Mouse (Mus musculus) liver, embryonic 13.5 days (tissue): ENCODE data around the gene Anks1. TPM values are rescaled to one million over a fixed set of nuclear protein-coding genes. Genes with fewer than 3 reads are reported as not detected.

Experiments used
- ATAC-seq: fragments of 200-750 bp; cut with Nextera tagmentation; 2 replicates; pipeline ENCODE4 v1.8.0; 2017; ENCODE audit warnings: low read depth, mild to moderate bottlenecking, moderate number of reproducible peaks, moderate library complexity
- DNase-seq: peaks from one replicate; pipeline ENCODE4 v3.0.0; 2022
- H3K27ac ChIP-seq: fragments of 300-500 bp; sonication (generic); 2 replicates; pipeline ENCODE4 v1.5.1; 2015; ENCODE audit warnings: moderate library complexity, mild to moderate bottlenecking, inconsistent platforms
- H3K27me3 ChIP-seq: fragments of 300-500 bp; sonication (generic); 2 replicates; pipeline ENCODE4 v1.6.1; 2015; ENCODE audit warnings: mild to moderate bottlenecking, inconsistent platforms
- H3K36me3 ChIP-seq: fragments of 300-500 bp; sonication (generic); 2 replicates; pipeline ENCODE4 v1.6.1; 2015; ENCODE audit warnings: mild to moderate bottlenecking, inconsistent platforms
- H3K4me1 ChIP-seq: fragments of 300-500 bp; sonication (generic); replicated peaks from 2 replicates; pipeline ENCODE4 v1.6.1; 2015; ENCODE audit warnings: inconsistent platforms
- H3K4me2 ChIP-seq: fragments of 300-500 bp; sonication (generic); 2 replicates; pipeline ENCODE4 v1.6.1; 2015; ENCODE audit warnings: inconsistent platforms, mild to moderate bottlenecking, moderate library complexity
- H3K4me3 ChIP-seq: fragments of 300-500 bp; sonication (generic); replicated peaks from 2 replicates; pipeline ENCODE4 v1.5.1; 2015; ENCODE audit warnings: mild to moderate bottlenecking, inconsistent platforms
- H3K9ac ChIP-seq: fragments of 300-500 bp; sonication (generic); 2 replicates; pipeline ENCODE4 v1.6.1; 2015; ENCODE audit warnings: mild to moderate bottlenecking, inconsistent platforms
- H3K9me3 ChIP-seq: fragments of 300-500 bp; sonication (generic); replicated peaks from 2 replicates; pipeline ENCODE4 v1.6.1; 2016; ENCODE audit warnings: inconsistent platforms
- WGBS: fragments of 180-500 bp; shearing (Covaris S2); methylation state at CpG from one replicate; pipeline ENCODE4 v1.1.7; 2015; ENCODE audit not compliant: insufficient replicate concordance; 5-methylcytosine and 5-hydroxymethylcytosine counted together
- polyA plus RNA-seq: library from polyadenylated mRNA; unstranded; fragments of >200 nt; fragmentation: Nextera tagmentation; extraction: Ambion mirVana; gene quantifications from 2 replicates; pipeline ENCODE4 v1.2.1, GENCODE M21; 2015

Anks1 gene
- polyA plus RNA-seq, 1 experiment from 2014 or later, result 3.1 TPM

DNA sequence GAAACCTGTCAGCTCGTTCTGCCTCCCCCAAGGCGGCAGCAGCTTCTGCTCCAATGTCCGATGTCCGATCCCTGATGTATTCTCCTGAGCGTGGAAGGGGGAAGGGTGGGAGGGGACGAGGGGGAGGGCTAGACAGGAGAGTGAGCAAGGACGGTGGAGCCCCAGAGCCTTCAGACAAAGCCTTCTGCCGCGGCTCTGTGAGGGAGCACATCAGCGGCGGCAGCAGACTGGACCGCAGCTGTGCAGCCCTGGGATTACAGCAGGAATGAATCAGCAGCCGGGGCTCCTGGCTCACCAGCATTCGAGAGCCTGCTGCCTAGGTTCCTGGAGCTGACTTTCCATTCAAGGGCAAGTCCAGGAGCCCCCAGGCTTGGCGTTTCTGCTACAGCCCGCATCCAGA lies 131.5 kb downstream of the Anks1 start:
- WGBS, result 81% methylated on average over 16 of the region's 16 CpGs
- Histone ChIP-seq H3K4me3 (no peak overlapping the region), H3K4me1 (no peaks in the 10 kb centered on the region), H3K9ac (no peak overlapping the region), H3K27me3 (no peaks in the 10 kb centered on the region), H3K4me2 (no peak overlapping the region), H3K9me3 (no peaks in the 10 kb centered on the region), H3K27ac (no peak overlapping the region), H3K36me3 (peaks cover 28% of the 10 kb centered on the region)
- ATAC-seq, result no peak
- no peak for DNase-seq

DNA sequence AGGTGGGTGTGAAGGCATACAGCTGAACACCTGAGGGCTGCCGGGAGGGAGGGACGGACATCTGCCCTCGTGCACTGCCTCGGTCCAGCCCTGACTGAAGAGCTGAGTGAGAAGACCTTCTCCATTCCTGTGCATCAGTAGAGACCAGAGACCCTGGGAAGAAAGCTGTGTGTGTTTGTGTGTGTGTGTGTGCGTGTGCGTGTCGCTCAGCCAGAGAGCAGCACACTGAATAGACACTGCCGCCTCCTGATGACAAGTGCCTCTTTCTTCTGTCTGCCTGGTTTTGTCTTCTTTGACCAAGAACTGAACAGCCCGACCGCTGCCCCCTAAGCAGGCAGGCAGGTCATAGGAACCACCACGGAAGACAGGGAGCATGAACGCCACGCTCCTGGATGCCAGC lies 132.2 kb downstream of the Anks1 start:
- no peak overlapping the region for H3K9ac ChIP-seq
- H3K4me1 ChIP-seq, result no peaks in the 10 kb centered on the region
- peaks cover 31% of the 10 kb centered on the region for H3K36me3 ChIP-seq
- H3K9me3 ChIP-seq, result no peaks in the 10 kb centered on the region
- no peak overlapping the region for H3K4me3 ChIP-seq
- no peak for DNase-seq
- H3K4me2 ChIP-seq, result no peak overlapping the region
- no peaks in the 10 kb centered on the region for H3K27me3 ChIP-seq
- no peak overlapping the region for H3K27ac ChIP-seq
- WGBS, result 83% methylated on average over 13 of the region's 13 CpGs
- no peak for ATAC-seq

DNA sequence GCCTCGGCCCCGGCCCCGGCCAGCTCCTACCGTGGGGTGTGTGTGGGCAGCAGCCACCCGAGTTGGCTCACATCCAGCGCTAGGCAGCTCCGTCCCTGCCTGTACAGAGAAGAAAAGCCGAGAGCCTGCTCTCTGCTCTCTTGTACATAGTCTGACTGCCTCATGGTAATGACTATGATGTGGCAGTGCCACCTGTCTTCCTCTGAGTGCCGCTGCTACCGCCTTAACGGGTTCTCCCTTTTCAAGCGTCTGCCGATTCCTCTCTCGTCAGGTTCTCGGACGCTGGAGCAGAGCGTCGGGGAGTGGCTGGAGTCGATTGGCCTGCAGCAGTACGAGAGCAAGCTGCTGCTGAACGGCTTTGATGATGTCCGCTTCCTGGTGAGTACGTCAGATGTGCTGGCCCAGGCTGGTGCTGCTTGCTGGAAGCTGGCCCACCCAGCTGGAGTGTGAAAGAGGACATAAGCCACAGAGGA lies 133.2 kb downstream of the Anks1 start:
- Histone ChIP-seq H3K9ac (no peak overlapping the region), H3K27me3 (no peaks in the 10 kb centered on the region), H3K4me2 (no peak overlapping the region), H3K36me3 (peaks cover 39% of the 10 kb centered on the region), H3K4me1 (no peaks in the 10 kb centered on the region), H3K4me3 (no peak overlapping the region), H3K27ac (no peak overlapping the region), H3K9me3 (no peaks in the 10 kb centered on the region)
- no peak for DNase-seq
- WGBS, result 85% methylated on average over 23 of the region's 23 CpGs
- ATAC-seq, result no peak

DNA sequence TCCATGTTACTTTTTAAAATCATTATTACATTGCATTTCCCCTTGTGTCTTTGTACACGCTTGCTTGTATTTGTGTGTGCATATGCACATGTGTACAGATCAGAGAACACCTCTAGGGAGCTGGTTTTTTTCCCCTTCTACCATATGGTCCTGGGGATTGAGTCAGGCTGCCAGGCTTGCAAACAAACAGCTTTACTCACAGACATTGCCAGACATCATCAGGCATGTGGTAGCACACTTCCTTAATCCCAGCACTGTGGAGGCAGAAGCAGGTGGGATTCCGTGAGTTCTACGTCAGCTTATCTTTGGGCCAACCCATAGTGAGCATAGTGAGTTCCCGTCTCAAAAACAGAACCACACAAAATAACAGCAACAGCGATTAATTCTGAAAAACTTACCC lies 137.9 kb downstream of the Anks1 start:
- no peak overlapping the region for H3K4me3 ChIP-seq
- DNase-seq, result no peak
- no peak for ATAC-seq
- H3K9me3 ChIP-seq, result no peaks in the 10 kb centered on the region
- no peak overlapping the region for H3K27ac ChIP-seq
- H3K27me3 ChIP-seq, result no peaks in the 10 kb centered on the region
- no peak overlapping the region for H3K9ac ChIP-seq
- peaks cover 28% of the 10 kb centered on the region for H3K36me3 ChIP-seq
- H3K4me1 ChIP-seq, result no peaks in the 10 kb centered on the region
- H3K4me2 ChIP-seq, result no peak overlapping the region
- 80% methylated on average over 5 of the region's 5 CpGs for WGBS

DNA sequence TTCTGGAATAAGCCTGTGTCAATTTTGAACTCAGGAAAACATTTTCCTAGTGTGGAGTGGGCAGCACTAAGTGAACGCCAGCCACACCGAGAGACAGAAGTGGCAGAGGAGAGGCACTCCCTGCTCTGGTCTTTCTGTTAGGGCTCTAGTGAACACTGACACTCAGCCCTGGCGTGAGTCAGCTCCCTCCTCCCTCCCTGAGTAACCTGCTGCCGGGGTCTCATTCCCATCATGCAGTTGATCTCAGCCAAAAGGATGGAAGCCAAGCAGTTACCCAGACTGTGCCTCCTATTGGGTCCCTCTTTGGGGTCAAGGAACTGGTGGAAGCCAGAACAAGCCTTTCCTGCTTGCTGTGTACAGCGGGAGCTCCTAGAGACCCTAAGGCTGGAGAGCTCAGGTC lies 138.4 kb downstream of the Anks1 start:
- WGBS, result 68% methylated on average over 5 of the region's 5 CpGs

DNA sequence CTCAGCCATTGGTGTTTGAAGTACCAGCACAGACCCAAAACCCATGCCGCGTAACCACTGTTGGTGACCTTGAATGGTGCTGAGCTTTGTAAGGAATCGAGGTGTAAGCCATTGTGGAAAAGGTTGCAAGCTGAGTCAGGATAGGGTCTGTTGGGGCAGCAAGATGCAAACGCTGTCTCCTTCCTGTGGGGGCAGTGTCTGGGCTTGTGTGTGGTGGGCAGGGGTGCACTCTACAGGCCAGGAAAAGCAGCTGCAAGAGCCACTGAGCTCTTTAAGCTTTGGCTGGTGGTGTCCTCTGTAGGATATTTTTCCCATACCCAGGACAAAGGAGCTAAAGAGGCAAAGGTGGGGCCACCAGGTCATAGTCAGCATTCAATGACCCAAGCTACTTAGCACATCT lies 139.3 kb downstream of the Anks1 start:
- no peaks in the 10 kb centered on the region for H3K9me3 ChIP-seq
- no peak overlapping the region for H3K4me3 ChIP-seq
- H3K27ac ChIP-seq, result no peak overlapping the region
- DNase-seq (peak; percentile 9), ATAC-seq (no peak)
- H3K36me3 ChIP-seq, result peaks cover 28% of the 10 kb centered on the region
- no peak overlapping the region for H3K4me2 ChIP-seq
- WGBS, result 52% methylated on average over 4 of the region's 4 CpGs
- no peaks in the 10 kb centered on the region for H3K4me1 ChIP-seq
- no peak overlapping the region for H3K9ac ChIP-seq
- no peaks in the 10 kb centered on the region for H3K27me3 ChIP-seq

More for the DNA sequence above, 138.4 kb downstream of the Anks1 start:
- Histone ChIP-seq H3K4me2 (no peak overlapping the region), H3K4me3 (no peak overlapping the region), H3K9me3 (no peaks in the 10 kb centered on the region), H3K9ac (no peak overlapping the region), H3K27ac (no peak overlapping the region), H3K4me1 (no peaks in the 10 kb centered on the region), H3K36me3 (peaks cover 30% of the 10 kb centered on the region), H3K27me3 (no peaks in the 10 kb centered on the region)
- ATAC-seq (no peak), DNase-seq (no peak)

DNA sequence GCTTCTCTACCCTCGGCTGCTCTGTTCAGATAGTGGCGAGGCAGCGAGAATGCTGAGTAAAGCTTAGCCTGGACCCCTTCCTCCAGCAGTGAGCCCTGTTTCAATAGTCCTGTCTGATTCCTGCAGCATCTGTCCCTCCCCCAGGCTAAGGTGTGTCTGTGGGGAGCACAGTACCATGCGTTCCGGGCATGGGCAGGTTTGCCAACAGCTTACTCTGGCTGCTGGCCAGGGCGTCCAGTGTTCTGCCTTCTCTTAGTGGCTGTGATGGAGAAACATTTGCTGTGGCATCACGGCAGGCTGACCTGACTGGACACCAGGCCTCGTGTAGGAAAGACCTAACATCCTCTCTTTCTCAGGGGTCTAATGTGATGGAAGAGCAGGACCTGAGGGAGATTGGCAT lies 141.1 kb downstream of the Anks1 start:
- Histone ChIP-seq H3K4me1 (no peaks in the 10 kb centered on the region), H3K4me2 (no peak overlapping the region), H3K27me3 (no peaks in the 10 kb centered on the region), H3K9me3 (no peaks in the 10 kb centered on the region), H3K27ac (no peak overlapping the region), H3K9ac (no peak overlapping the region), H3K4me3 (no peak overlapping the region), H3K36me3 (peaks cover 37% of the 10 kb centered on the region)
- ATAC-seq (no peak), DNase-seq (no peak)
- WGBS, result 79% methylated on average over 8 of the region's 8 CpGs

DNA sequence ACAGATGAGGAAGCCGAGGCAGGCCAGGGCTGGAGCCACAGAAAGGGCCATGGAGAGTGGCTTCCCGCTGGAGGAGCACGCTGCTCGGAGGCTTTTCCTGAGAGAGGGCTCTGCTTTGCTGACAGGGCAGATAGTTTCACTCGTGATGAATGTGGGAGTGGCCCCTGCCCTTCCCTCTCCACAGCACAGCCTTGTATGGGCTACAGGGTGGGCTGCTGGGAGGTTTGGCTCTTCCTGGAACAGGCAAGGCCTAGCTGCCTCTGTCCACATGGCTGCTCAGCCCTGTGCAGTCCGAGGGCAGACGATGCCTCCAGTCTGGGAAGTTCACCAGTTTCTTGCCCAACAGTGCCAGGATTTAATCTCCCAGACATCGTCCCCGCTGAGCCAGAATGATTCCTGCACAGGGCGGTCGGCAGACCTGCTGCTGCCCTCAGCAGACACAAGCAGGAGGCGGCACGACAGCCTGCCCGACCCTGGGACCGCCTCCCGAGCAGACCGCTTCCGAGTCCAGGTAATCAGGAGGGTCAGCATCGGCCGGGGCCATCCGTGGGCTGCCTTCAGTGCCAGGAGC lies 143.3 kb downstream of the Anks1 start:
- Histone ChIP-seq H3K27me3 (no peaks in the 10 kb centered on the region), H3K9ac (no peak overlapping the region), H3K4me3 (no peak overlapping the region), H3K9me3 (no peaks in the 10 kb centered on the region), H3K4me2 (no peak overlapping the region), H3K36me3 (peaks cover 29% of the 10 kb centered on the region), H3K27ac (no peak overlapping the region), H3K4me1 (no peaks in the 10 kb centered on the region)
- ATAC-seq (no peak), DNase-seq (no peak)
- WGBS, result 80% methylated on average over 21 of the region's 21 CpGs

DNA sequence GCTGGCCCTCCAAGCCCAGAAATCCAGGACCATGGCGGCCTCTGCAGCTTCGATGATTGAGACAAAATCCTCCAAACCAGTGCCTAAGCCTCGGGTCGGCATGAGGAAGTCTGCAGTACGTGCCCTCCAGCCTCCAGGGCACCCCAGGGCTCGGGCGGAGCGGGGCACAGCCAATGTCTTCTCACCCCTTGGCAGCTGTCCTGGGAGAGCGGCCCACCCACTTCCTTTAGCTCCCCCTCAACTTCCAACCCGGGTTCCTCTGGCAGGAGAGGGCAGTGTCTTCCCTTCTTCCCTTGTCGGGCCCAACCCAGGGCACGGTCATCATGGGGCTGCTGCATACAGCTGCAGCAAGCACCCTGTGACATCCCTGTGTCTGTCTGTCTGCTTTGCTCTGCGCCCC lies 149.2 kb downstream of the Anks1 start:
- no peak overlapping the region for H3K4me3 ChIP-seq
- WGBS, result 73% methylated on average over 13 of the region's 13 CpGs
- no peaks in the 10 kb centered on the region for H3K9me3 ChIP-seq
- H3K36me3 ChIP-seq, result peaks cover 38% of the 10 kb centered on the region
- ATAC-seq, result no peak
- no peak overlapping the region for H3K27ac ChIP-seq
- no peaks in the 10 kb centered on the region for H3K27me3 ChIP-seq
- H3K4me1 ChIP-seq, result no peaks in the 10 kb centered on the region
- H3K9ac ChIP-seq, result no peak overlapping the region
- no peak for DNase-seq
- H3K4me2 ChIP-seq, result no peak overlapping the region

DNA sequence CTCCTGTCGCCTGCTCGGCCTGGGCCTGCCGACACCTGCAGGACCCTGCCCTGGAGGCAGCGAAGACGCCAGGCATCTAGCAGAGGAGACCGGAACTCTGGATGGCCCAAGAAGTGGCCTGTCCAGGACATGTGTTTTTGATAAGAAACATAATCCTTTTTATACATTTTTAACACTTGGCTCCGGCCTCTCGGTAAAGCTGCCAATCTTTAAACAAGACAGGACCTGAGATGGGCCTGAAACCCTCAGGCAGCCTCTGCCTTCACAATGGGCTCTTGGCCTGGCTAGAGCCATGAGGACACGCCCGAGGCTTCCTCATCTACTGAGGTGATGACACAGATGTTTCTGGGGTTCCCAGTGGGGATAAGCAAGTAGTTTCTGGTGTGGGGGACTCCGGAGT lies 151.6 kb downstream of the Anks1 start:
- WGBS, result 84% methylated on average over 11 of the region's 11 CpGs
- H3K27ac ChIP-seq, result no peak overlapping the region
- H3K27me3 ChIP-seq, result no peaks in the 10 kb centered on the region
- no peaks in the 10 kb centered on the region for H3K9me3 ChIP-seq
- no peak overlapping the region for H3K9ac ChIP-seq
- H3K4me2 ChIP-seq, result no peak overlapping the region
- ATAC-seq (no peak), DNase-seq (no peak)
- H3K4me3 ChIP-seq, result no peak overlapping the region
- no peaks in the 10 kb centered on the region for H3K4me1 ChIP-seq
- peaks cover 29% of the 10 kb centered on the region for H3K36me3 ChIP-seq

DNA sequence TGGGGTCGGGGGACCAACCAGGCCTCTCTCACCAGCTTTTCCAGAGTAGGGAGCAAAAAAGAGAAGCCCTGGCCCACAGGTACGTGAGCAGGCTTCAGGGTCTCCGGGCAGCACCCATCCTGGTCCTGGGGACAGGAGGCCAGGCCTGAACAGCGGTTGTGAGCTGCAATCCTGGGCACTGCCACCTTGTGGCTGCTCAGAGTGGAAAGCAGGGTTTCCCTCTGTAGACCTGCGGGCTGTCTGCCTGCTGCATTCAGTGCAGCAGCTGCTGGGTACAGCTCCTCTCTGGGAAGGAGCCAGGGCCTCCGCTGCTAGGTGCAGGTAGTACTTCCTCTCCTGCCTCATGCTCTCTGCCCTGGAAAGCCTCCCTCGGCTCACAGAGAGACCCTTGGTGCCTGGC lies 152.4 kb downstream of the Anks1 start:
- Histone ChIP-seq H3K27ac (no peak overlapping the region), H3K4me1 (no peaks in the 10 kb centered on the region), H3K27me3 (no peaks in the 10 kb centered on the region), H3K36me3 (peaks cover 26% of the 10 kb centered on the region), H3K4me3 (no peak overlapping the region), H3K4me2 (no peak overlapping the region), H3K9me3 (no peaks in the 10 kb centered on the region), H3K9ac (no peak overlapping the region)
- DNase-seq, result no peak
- WGBS, result 60% methylated on average over 7 of the region's 7 CpGs
- ATAC-seq, result no peak

DNA sequence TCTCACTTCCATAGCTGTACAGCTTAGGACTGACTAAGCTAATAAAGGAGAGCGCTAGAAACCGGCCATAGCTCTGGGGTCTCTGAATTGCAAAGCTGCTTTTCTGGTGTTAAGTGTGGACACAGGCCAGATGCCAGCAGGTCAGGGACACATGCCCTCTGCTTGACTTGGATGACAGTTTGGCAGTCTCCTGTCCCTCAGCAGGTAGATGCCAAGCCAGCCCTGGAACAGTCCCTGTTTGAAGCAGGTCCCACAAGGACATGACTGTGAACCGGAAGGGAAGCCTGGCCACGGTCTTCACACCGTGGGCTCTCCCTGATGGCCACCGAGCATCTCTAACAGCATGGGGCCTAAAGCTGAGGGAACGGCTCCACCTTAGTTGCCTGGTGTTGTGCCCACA lies 153.6 kb downstream of the Anks1 start:
- no peaks in the 10 kb centered on the region for H3K9me3 ChIP-seq
- H3K27ac ChIP-seq, result no peak overlapping the region
- 81% methylated on average over 7 of the region's 7 CpGs for WGBS
- H3K4me2 ChIP-seq, result no peak overlapping the region
- peaks cover 26% of the 10 kb centered on the region for H3K36me3 ChIP-seq
- no peak for ATAC-seq
- no peaks in the 10 kb centered on the region for H3K4me1 ChIP-seq
- no peak overlapping the region for H3K4me3 ChIP-seq
- H3K27me3 ChIP-seq, result no peaks in the 10 kb centered on the region
- H3K9ac ChIP-seq, result no peak overlapping the region
- no peak for DNase-seq
